Mouse (Mus musculus) olfactory bulb, adult 2 months (tissue): ENCODE data around the gene Ubqlnl.

Experiments
- CTCF ChIP-seq: fragments of 200-500 bp; IDR thresholded peaks from 2 replicates; pipeline ENCODE4 v1.5.1; 2012; ENCODE audit warnings: low read depth, mild to moderate bottlenecking, low read length, moderate library complexity; ENCODE audit not compliant: insufficient read depth
- POLR2A ChIP-seq: fragments of 200-500 bp; IDR thresholded peaks from 2 replicates; pipeline ENCODE4 v1.6.1; 2012; ENCODE audit warnings: mild to moderate bottlenecking, low read depth, low read length, moderate library complexity; ENCODE audit not compliant: insufficient read depth

- TF ChIP-seq CTCF (no peak), POLR2A (no peak)
Measured at GRCm38 (mm10) chr7:104150456-104150855, at the start of gene Ubqlnl.
